Mouse (Mus musculus) T-helper 2 cell (primary cell): ENCODE measurements around the gene Agap1.

Source experiments
- in situ Hi-C: fragments of 300-600 bp; cut with MboI, MseI; formaldehyde crosslinking; loops from one replicate; pipeline ENCODE4 v1.15.1; 2025; ENCODE audit warnings: high pct_unique_total_duplicates

The Agap1 gene

GRCm38 (mm10) chr1:89899036-89899435, 444.4 kb downstream of the Agap1 start:
- in situ Hi-C loops, result no loop called here

GRCm38 (mm10) chr1:89899761-89900445, 445.3 kb downstream of the Agap1 start:
- in situ Hi-C loops, result no loop called here

- in situ Hi-C loops, result no loop called here
Observed at GRCm38 (mm10) chr1:89901381-89901780, 446.8 kb downstream of the Agap1 start.

GRCm38 (mm10) chr1:89902236-89902635, 447.6 kb downstream of the Agap1 start:
- in situ Hi-C loops, result no loop called here

DNA sequence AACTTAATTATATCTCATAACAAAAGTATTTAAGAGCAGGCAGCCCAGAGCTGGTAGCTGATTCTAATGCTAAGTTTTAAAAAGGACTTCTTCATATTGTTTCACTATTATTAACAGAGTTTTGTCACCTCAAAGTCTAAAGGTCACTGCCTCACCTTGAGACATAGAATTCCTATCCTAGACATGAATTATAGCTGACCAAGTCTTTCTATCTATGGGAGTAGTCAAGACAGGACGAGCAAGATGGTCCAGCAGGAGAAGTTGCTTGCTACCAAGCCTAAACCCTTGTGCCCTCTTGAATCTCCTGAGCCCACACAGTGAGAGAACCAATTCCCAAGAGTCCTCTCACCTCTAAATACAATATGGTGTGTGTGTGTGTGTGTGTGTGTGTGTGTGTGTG, 448.0 kb downstream of the Agap1 start:
- in situ Hi-C loops, result no loop called here

DNA sequence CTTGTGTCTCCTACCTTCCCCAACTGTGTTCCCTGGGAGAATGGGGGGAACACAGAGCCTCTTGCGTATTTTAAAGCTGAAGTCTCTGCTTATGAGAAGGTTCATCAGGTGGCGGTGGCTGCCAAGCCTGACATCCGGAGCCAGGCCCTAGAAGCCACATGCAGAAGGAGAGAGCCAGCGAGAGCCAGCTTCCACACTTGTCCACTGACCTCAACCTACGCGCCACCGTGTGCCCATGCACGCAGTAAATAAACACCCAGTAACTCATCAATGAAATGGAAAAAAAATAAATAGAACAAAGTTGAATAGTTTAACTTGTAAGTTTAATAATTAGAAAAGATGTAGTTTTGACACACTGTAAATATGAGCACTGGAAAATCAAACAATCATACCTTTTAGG, 455.2 kb downstream of the Agap1 start:
- in situ Hi-C loops, result no loop called here

DNA sequence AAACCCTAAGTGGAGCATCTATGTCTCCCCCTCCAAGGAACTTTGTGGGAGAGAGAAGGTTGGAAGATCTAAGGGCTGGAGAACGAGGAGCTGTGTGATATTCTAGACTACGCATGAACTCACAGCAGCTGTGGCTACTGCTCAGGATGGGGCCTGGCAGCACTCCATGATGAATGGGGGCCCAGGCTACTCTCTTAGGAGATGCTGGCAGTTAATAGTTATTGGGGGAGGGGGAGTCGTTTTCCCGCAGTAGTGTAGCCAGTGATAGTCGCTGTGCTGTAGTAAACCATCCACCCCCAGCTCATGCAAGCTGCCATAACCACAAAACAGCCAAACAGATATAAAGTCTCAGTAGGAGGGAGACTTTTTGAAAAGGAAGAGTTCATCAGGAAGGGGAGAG, 457.8 kb downstream of the Agap1 start:
- in situ Hi-C loops, result no loop called here

- in situ Hi-C loops, result no loop called here
Observed at GRCm38 (mm10) chr1:89913611-89914010, 459.0 kb downstream of the Agap1 start.

- in situ Hi-C loops, result no loop called here
Observed at GRCm38 (mm10) chr1:89918111-89918510, 463.5 kb downstream of the Agap1 start.

DNA sequence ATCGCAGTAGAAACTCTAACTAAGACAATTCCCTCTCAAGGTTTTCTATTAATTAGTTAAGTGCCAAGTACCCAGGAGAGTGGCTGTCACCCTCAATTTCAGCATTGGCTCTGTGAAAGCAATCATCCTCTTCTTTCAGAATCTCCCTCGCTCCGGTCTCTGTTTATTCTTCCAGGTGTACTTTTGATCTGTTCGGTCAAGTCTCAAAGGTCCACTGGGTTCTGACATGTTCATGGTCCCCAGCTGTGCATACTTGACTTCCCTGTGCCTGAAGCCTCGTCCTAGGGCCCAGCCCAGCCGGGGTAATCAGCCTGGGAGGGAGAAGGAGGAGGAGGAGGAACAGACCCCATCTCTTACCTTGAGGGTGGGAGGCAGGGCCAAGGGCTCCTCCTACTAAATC, 464.6 kb downstream of the Agap1 start:
- in situ Hi-C loops, result no loop called here

- in situ Hi-C loops, result no loop called here
Observed at GRCm38 (mm10) chr1:89921806-89922205, 467.2 kb downstream of the Agap1 start.

GRCm38 (mm10) chr1:89922282-89922681, 467.7 kb downstream of the Agap1 start:
- in situ Hi-C loops, result no loop called here

GRCm38 (mm10) chr1:89922883-89923641, 468.5 kb downstream of the Agap1 start:
- in situ Hi-C loops, result no loop called here

- in situ Hi-C loops, result no loop called here
Observed at GRCm38 (mm10) chr1:89923642-89924020, 469.0 kb downstream of the Agap1 start.

DNA sequence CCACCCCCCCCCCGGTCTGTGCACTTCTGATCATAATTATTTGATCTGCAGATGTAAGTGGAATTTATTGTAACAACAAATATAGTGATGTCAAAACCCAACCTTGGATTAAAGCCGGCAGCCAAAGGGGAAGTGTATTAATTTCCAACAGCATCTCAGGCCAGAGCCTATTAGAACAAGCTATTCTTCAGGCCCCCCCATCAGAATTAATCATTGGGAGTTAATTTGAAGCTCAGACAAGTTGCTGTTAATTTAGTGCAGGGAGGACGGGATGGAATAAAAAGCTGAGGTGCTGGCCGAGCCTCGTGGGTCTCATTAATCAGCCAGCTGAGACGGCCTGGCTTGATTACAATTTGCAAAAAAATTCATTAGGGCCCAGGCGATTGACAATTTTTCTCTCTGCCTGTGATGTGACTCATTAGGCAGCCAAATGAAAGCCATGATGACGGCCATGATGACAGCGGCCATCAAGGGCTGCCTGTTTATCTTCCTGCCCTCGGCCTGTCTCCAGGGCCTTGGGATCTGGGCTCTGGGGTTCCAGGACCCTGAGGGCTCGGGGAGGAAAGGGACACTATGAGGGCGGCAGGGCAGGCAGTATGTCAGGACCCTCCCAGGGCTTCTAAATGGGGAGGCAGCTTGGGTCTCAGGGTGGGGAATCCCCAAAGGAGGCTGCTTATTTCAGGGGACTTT, 471.0 kb downstream of the Agap1 start:
- in situ Hi-C loops, result no loop called here

DNA sequence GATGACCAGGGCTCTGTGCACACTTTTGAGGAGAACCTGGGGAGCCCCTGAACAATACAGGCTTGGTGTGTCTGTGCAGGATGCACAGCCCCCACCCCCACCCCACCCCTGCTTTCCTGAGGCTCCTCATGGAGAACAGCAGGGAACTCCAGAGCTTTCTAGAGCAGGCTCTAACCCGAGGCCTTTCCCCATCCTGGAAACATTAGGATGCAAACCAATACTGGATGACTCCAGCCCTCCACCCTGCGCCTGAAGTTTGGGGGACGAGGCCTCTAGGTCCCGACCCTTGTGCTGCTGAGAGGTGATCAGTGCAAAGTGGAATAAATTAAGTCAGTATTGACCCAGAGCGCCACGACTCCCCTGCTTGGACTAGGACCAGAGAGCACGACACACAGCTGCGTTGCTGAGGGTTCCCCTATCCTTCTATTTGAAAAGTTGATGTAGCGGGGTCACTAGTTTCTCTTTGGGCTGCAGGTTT, 472.0 kb downstream of the Agap1 start:
- in situ Hi-C loops, result no loop called here

DNA sequence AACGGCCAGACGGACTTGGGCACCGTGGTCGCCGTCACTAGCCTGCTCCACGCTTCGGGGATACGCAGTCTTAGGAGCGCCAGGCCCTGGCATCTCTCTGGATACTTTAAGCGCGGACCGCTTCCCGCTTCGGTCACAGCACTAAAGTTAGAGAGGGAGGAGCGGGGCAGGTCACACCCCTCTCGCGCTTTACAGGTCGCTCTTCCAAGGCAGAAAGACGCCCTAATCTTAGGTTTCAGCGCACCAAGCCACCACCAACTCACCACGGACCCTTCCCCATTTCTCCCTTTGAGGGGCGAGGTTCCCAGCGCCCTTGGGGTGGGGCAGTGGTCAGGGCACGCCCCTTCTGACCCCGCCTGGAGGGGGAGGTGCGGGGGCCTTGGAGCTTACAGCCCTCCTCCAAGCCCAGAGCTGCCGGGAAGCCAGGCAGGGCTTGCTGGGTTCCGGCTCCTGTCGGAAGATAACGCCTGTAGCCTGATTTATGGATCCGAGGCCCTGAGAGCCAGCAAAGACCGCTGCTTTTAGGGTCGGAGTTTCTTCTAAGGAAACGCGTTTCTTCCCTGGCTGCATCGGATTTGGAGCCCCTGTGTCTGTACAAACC, 472.6 kb downstream of the Agap1 start:
- in situ Hi-C loops, result no loop called here

DNA sequence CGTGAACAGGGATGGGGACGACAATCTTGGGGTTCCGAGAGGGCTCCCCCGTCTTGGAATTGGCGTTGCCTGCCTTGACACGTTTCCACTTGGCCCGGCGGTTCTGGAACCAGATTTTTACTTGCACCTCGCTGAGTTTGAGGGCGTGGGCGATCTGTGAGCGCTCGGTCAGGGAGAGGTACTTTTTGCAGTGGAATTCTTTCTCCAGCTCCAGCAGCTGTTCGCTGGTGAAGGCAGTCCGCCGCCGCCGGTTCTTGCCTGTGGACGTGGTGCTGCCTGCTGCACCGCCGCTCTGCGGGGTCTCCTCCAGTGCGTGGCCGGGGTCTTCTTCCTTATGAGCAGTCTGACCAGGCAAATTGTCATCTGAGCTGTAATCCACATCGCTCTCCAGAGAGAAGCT, 474.1 kb downstream of the Agap1 start:
- in situ Hi-C loops, result no loop called here

GRCm38 (mm10) chr1:89929181-89929580, 474.6 kb downstream of the Agap1 start:
- in situ Hi-C loops, result no loop called here

DNA sequence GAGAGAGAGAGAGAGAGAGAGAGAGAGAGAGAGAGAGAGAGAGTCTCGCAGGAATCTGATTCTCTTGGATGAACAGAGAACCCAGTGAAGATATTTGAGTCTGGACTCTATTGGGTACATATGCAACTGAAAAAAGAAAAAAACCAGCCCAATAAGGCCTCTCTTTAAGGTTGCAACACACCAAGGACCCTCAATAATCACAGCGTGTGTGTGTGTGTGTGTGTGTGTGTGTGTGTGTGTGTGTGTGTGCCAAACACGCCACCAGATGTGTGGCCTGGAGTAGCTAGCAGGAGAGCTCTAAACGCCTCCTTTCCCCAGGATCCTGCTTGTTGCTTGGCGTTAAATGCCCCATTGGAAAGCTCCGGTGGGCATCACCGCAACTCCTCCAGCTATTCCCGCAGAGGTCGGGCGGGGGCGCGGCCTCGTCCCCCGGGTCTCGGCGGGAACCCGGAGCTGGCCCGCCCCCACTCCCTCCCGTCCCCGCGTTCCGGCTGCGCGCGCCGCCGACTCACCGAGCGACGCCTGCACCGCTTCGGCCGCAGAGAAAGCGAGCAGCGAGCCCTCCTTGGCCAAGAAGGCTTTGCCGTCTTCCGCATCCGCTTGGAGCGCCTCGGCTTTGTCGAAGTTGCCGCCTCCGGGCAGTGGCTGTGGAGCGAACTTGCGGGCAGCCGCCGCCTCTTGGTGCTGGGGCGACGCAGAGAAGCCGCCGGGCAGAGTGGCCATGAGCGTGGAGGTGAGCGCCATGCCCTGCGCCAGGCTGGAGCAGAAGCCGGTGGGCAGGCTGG, 475.3 kb downstream of the Agap1 start:
- in situ Hi-C loops, result no loop called here

DNA sequence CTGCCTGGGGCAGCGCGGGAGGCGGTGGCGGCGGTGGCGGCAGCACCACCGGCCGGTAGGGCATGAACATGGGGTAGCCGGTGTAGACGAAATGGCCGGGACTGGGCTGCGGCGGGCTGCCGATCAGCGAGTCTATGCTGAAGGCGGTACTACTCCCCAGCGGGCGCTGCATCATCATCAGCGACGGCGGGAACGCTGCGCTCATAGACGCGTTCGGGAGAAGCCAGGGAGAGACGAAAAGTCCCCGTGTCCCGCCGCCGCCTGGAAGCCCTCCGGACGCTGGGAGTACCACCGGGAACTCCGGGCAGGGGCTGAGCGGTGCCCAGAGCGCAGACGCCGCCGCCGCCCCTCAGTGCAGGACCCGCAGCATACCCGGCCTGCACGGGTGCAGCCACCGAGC, 475.9 kb downstream of the Agap1 start:
- in situ Hi-C loops, result no loop called here
